Mouse (Mus musculus) MEL (cell line): ENCODE results near the gene Rpl4. TPM values are rescaled to one million over a fixed set of nuclear protein-coding genes. Genes with fewer than 3 reads are reported as not detected.

Source experiments
- DNase-seq: peaks from one replicate; pipeline ENCODE4 v3.0.0; 2011; ENCODE audit warnings: low read depth, low spot score
- H3K27ac ChIP-seq: 2 replicates; pipeline ENCODE4 v1.5.1; 2012; ENCODE audit warnings: low read depth, mild to moderate bottlenecking, control low read depth, low read length, moderate library complexity; ENCODE audit not compliant: control insufficient read depth
- H3K27me3 ChIP-seq, 2 experiments: fragments of 150-350 bp in 1 of 2; sonication (generic) in 1 of 2; 2 replicates each; pipeline ENCODE4 v1.6.1; 2012; ENCODE audit warnings: low read length in 2 of 2, mild to moderate bottlenecking in 2 of 2, improper control_type of control experiment in 1 of 2, moderate library complexity in 1 of 2; ENCODE audit not compliant: insufficient read depth in 2 of 2, control insufficient read depth in 1 of 2
- H3K36me3 ChIP-seq, 2 experiments: 2 replicates each; pipeline ENCODE4 v1.6.1; 2012 to 2014; ENCODE audit warnings: low read length in 2 of 2, improper control_type of control experiment in 1 of 2, inconsistent platforms in 1 of 2, mild to moderate bottlenecking in 1 of 2; ENCODE audit not compliant: insufficient read depth in 2 of 2, control insufficient read depth in 1 of 2
- H3K4me1 ChIP-seq, 2 experiments: fragments of 150-350 bp in 1 of 2; sonication (generic) in 1 of 2; 2 replicates each; pipeline ENCODE4 v1.6.1; 2012; ENCODE audit warnings: low read length in 2 of 2, improper control_type of control experiment in 1 of 2, mild to moderate bottlenecking in 1 of 2; ENCODE audit not compliant: insufficient read depth in 2 of 2, control insufficient read depth in 1 of 2
- H3K4me3 ChIP-seq, 2 experiments: fragments of 150-350 bp in 1 of 2; sonication (generic) in 1 of 2; 2 replicates each; pipeline ENCODE4 v1.5.1; 2012; ENCODE audit warnings: low read depth in 2 of 2, low read length in 2 of 2, mild to moderate bottlenecking in 2 of 2, moderate library complexity in 2 of 2, control low read depth in 1 of 2, improper control_type of control experiment in 1 of 2; ENCODE audit not compliant: control insufficient read depth in 1 of 2, insufficient read depth in 1 of 2
- H3K79me2 ChIP-seq: 2 replicates; pipeline ENCODE4 v1.6.1; 2012; ENCODE audit warnings: mild to moderate bottlenecking, low read length, moderate library complexity; ENCODE audit not compliant: control insufficient read depth, poor library complexity, insufficient read depth
- H3K9ac ChIP-seq: 2 replicates; pipeline ENCODE4 v1.6.1; 2012; ENCODE audit warnings: low read depth, mild to moderate bottlenecking, control low read depth, low read length, moderate library complexity; ENCODE audit not compliant: control insufficient read depth, poor library complexity, severe bottlenecking
- H3K9me3 ChIP-seq: fragments of 150-350 bp; sonication (generic); replicated peaks from 2 replicates; pipeline ENCODE4 v1.6.1; 2012; ENCODE audit warnings: mild to moderate bottlenecking, low read length, improper control_type of control experiment, moderate library complexity; ENCODE audit not compliant: insufficient read depth
- BHLHE40 ChIP-seq: IDR thresholded peaks from 2 replicates; pipeline ENCODE4 v1.6.1; 2012; ENCODE audit warnings: low read depth, mild to moderate bottlenecking, inconsistent platforms, low read length, improper control_type of control experiment, borderline replicate concordance
- CHD1 ChIP-seq: IDR thresholded peaks from 2 replicates; pipeline ENCODE4 v1.6.1; 2012; ENCODE audit warnings: low read depth, mild to moderate bottlenecking, inconsistent platforms, low read length, improper control_type of control experiment
- CHD2 ChIP-seq: IDR thresholded peaks from 2 replicates; pipeline ENCODE4 v1.6.1; 2011; ENCODE audit warnings: low read length, improper control_type of control experiment
- CTCF ChIP-seq, 3 experiments: IDR thresholded peaks in 2 of 3; conservative IDR thresholded peaks in 1 of 3; 2 replicates each; pipeline ENCODE4 v1.5.1; 2011 to 2012; ENCODE audit warnings: low read length in 3 of 3, low read depth in 2 of 3, mild to moderate bottlenecking in 2 of 3, improper control_type of control experiment in 1 of 3, inconsistent platforms in 1 of 3, mixed read lengths in 1 of 3, moderate library complexity in 1 of 3; ENCODE audit not compliant: control insufficient read depth in 1 of 3, insufficient read depth in 1 of 3, poor library complexity in 1 of 3, severe bottlenecking in 1 of 3
- ELF1 ChIP-seq: IDR thresholded peaks from 2 replicates; pipeline ENCODE4 v1.6.1; 2014; ENCODE audit warnings: low read depth, mild to moderate bottlenecking, inconsistent platforms, low read length, improper control_type of control experiment, moderate library complexity
- ETS1 ChIP-seq: IDR thresholded peaks from 2 replicates; pipeline ENCODE4 v1.6.1; 2012; ENCODE audit warnings: low read depth, mild to moderate bottlenecking, inconsistent platforms, low read length, improper control_type of control experiment, moderate library complexity
- GABPA ChIP-seq: IDR thresholded peaks from 2 replicates; pipeline ENCODE4 v1.6.1; 2012; ENCODE audit warnings: low read depth, mild to moderate bottlenecking, inconsistent platforms, low read length, improper control_type of control experiment, moderate library complexity
- GATA1 ChIP-seq: IDR thresholded peaks from 2 replicates; pipeline ENCODE4 v1.6.1; 2011; ENCODE audit warnings: low read depth, low read length, improper control_type of control experiment
- HCFC1 ChIP-seq: IDR thresholded peaks from 2 replicates; pipeline ENCODE4 v1.6.1; 2012; ENCODE audit warnings: low read depth, mild to moderate bottlenecking, inconsistent platforms, low read length, improper control_type of control experiment, moderate library complexity
- JUND ChIP-seq: IDR thresholded peaks from 2 replicates; pipeline ENCODE4 v1.6.1; 2011; ENCODE audit warnings: low read depth, mild to moderate bottlenecking, improper control_type of control experiment, low read length
- KAT2A ChIP-seq: conservative IDR thresholded peaks from 2 replicates; pipeline ENCODE4 v1.6.1; 2012; ENCODE audit warnings: low read depth, low read length, improper control_type of control experiment, inconsistent platforms
- MAFK ChIP-seq: IDR thresholded peaks from 2 replicates; pipeline ENCODE4 v1.6.1; 2011; ENCODE audit warnings: low read depth, mild to moderate bottlenecking, low read length, improper control_type of control experiment, borderline replicate concordance
- MAX ChIP-seq: IDR thresholded peaks from 2 replicates; pipeline ENCODE4 v1.6.1; 2011; ENCODE audit warnings: low read length, improper control_type of control experiment
- MAZ ChIP-seq: IDR thresholded peaks from 2 replicates; pipeline ENCODE4 v1.6.1; 2012; ENCODE audit warnings: low read depth, mild to moderate bottlenecking, inconsistent platforms, low read length, improper control_type of control experiment
- MEF2A ChIP-seq: IDR thresholded peaks from 2 replicates; pipeline ENCODE4 v1.6.1; 2014; ENCODE audit warnings: low read depth, mild to moderate bottlenecking, inconsistent platforms, low read length, improper control_type of control experiment; ENCODE audit not compliant: poor library complexity, insufficient replicate concordance, severe bottlenecking; ENCODE audit errors: extremely low read depth
- MXI1 ChIP-seq: IDR thresholded peaks from 2 replicates; pipeline ENCODE4 v1.6.1; 2011; ENCODE audit warnings: mild to moderate bottlenecking, low read depth, low read length, improper control_type of control experiment
- MYB ChIP-seq: IDR thresholded peaks from 2 replicates; pipeline ENCODE4 v1.6.1; 2011; ENCODE audit warnings: mild to moderate bottlenecking, low read depth, low read length, improper control_type of control experiment
- MYC ChIP-seq: IDR thresholded peaks from 2 replicates; pipeline ENCODE4 v1.6.1; 2011; ENCODE audit warnings: low read depth, mild to moderate bottlenecking, low read length, improper control_type of control experiment, moderate library complexity
- NELFE ChIP-seq: IDR thresholded peaks from 2 replicates; pipeline ENCODE4 v1.6.1; 2011; ENCODE audit warnings: low read depth, low read length, improper control_type of control experiment
- NRF1 ChIP-seq: IDR thresholded peaks from 2 replicates; pipeline ENCODE4 v1.6.1; 2014; ENCODE audit warnings: low read depth, mild to moderate bottlenecking, inconsistent platforms, low read length, improper control_type of control experiment, moderate library complexity; ENCODE audit not compliant: poor library complexity, insufficient read depth, severe bottlenecking
- POLR2A ChIP-seq, 2 experiments: IDR thresholded peaks; 2 replicates each; pipeline ENCODE4 v1.6.1; 2011 to 2012; ENCODE audit warnings: low read length in 2 of 2, mild to moderate bottlenecking in 2 of 2, control low read depth in 1 of 2, improper control_type of control experiment in 1 of 2, low read depth in 1 of 2, moderate library complexity in 1 of 2; ENCODE audit not compliant: control insufficient read depth in 1 of 2, insufficient read depth in 1 of 2, poor library complexity in 1 of 2
- POLR2AphosphoS2 ChIP-seq: IDR thresholded peaks from 2 replicates; pipeline ENCODE4 v1.6.1; 2011; ENCODE audit warnings: low read length, improper control_type of control experiment
- POLR2AphosphoS5 ChIP-seq: IDR thresholded peaks from 2 replicates; pipeline ENCODE4 v1.6.1; 2012; ENCODE audit warnings: low read depth, borderline replicate concordance, mild to moderate bottlenecking, inconsistent platforms, low read length, moderate library complexity, mixed read lengths
- RAD21 ChIP-seq: IDR thresholded peaks from 2 replicates; pipeline ENCODE4 v1.6.1; 2011; ENCODE audit warnings: mild to moderate bottlenecking, low read depth, low read length, improper control_type of control experiment
- RCOR1 ChIP-seq: IDR thresholded peaks from 2 replicates; pipeline ENCODE4 v1.6.1; 2012; ENCODE audit warnings: low read depth, mild to moderate bottlenecking, inconsistent platforms, low read length, improper control_type of control experiment
- SIN3A ChIP-seq: IDR thresholded peaks from 2 replicates; pipeline ENCODE4 v1.6.1; 2012; ENCODE audit warnings: low read length, improper control_type of control experiment, inconsistent platforms
- TAL1 ChIP-seq: IDR thresholded peaks from 2 replicates; pipeline ENCODE4 v1.6.1; 2012; ENCODE audit warnings: mild to moderate bottlenecking, inconsistent platforms, low read length, moderate library complexity, mixed read lengths
- TBP ChIP-seq: IDR thresholded peaks from 2 replicates; pipeline ENCODE4 v1.8.0; 2011; ENCODE audit warnings: low read depth, low read length, improper control_type of control experiment
- TCF12 ChIP-seq: IDR thresholded peaks from 2 replicates; pipeline ENCODE4 v1.6.1; 2014; ENCODE audit warnings: low read depth, mild to moderate bottlenecking, inconsistent platforms, low read length, improper control_type of control experiment, moderate library complexity
- UBTF ChIP-seq: IDR thresholded peaks from 2 replicates; pipeline ENCODE4 v1.6.1; 2012; ENCODE audit warnings: low read depth, mild to moderate bottlenecking, inconsistent platforms, low read length, improper control_type of control experiment, moderate library complexity, borderline replicate concordance; ENCODE audit not compliant: insufficient read depth
- USF1 ChIP-seq: IDR thresholded peaks from 2 replicates; pipeline ENCODE4 v1.6.1; 2014; ENCODE audit warnings: low read depth, mild to moderate bottlenecking, inconsistent platforms, low read length, improper control_type of control experiment, moderate library complexity
- ZC3H11A ChIP-seq: IDR thresholded peaks from 2 replicates; pipeline ENCODE4 v1.6.1; 2012; ENCODE audit warnings: low read depth, mild to moderate bottlenecking, inconsistent platforms, low read length, improper control_type of control experiment
- ZKSCAN1 ChIP-seq: IDR thresholded peaks from 2 replicates; pipeline ENCODE4 v1.6.1; 2012; ENCODE audit warnings: low read depth, mild to moderate bottlenecking, inconsistent platforms, low read length, improper control_type of control experiment, moderate library complexity
- ZMIZ1 ChIP-seq: IDR thresholded peaks from 2 replicates; pipeline ENCODE4 v1.6.1; 2012; ENCODE audit warnings: low read depth, mild to moderate bottlenecking, inconsistent platforms, low read length, improper control_type of control experiment, moderate library complexity
- ZNF384 ChIP-seq: IDR thresholded peaks from 2 replicates; pipeline ENCODE4 v1.6.1; 2012; ENCODE audit warnings: low read depth, mild to moderate bottlenecking, inconsistent platforms, low read length, improper control_type of control experiment
- polyA plus RNA-seq, 2 experiments: library from polyadenylated mRNA; stranded (reverse) in 1 of 2; unstranded in 1 of 2; fragments of >175 nt in 1 of 2; fragments of >200 nt in 1 of 2; gene quantifications; 2 replicates each; pipeline versions ENCODE4 v1.2.1 to v1.2.4; 2012; ENCODE audit warnings: low replicate concordance in 2 of 2, low read depth in 1 of 2; ENCODE audit not compliant: insufficient read length in 2 of 2, insufficient read depth in 1 of 2, missing spikeins in 1 of 2
- total RNA-seq: library from RNA; depleted of rRNA; stranded (reverse); fragments of 300-350 nt; gene quantifications from 2 replicates; pipeline ENCODE4 v1.2.3, GENCODE M21; 2012; rRNA removed

The Rpl4 gene
- total RNA-seq = 1,761 and 1,775 TPM in 2 replicates
- 1,000 to 10,000 TPM in 1 of 2 experiments, 100 to 1,000 TPM in 1; 124 to 3,157 TPM for polyA plus RNA-seq

GRCm38 (mm10) chr9:64172816-64173665 lies at the start of gene Rpl4, which contains the start of gene Zwilch:
TSS of gene Rpl4 (plus strand) at chr9:64173375.
TSS of gene Zwilch (minus strand) at chr9:64173104.
- H3K4me3 ChIP-seq = peak within 1 kb of the TSS; percentile 74 to 100
- peaks cover 25 to 43% of the 10 kb centered on the region in 2 experiments for H3K36me3 ChIP-seq
- H3K9me3 ChIP-seq = no peaks in the 10 kb centered on the region
- peaks cover 0 to 11% of the 10 kb centered on the region in 2 experiments; a peak in 3 of 4 replicates for H3K4me1 ChIP-seq
- H3K27me3 ChIP-seq = no peaks in the 10 kb centered on the region
- peak within 1 kb of the TSS; percentile 100 for H3K9ac ChIP-seq
- H3K79me2 ChIP-seq = peaks cover 64% of the 10 kb centered on the region
- peak within 1 kb of the TSS; percentile 99 for H3K27ac ChIP-seq
- DNase-seq = peak; percentile 92
- peak; percentile 97 for TF ChIP-seq MYC
- TF ChIP-seq TCF12 = peak; percentile 90
- peak; percentile 95 for TF ChIP-seq ZMIZ1
- TF ChIP-seq JUND = no peak
- TF ChIP-seq ETS1 = no peak
- no peak for TF ChIP-seq TAL1
- TF ChIP-seq POLR2AphosphoS2 = peak; percentile 93
- TF ChIP-seq POLR2AphosphoS5 = peak; percentile 74; the same call in 1 of the 2 replicates
- peak; percentile 84 for TF ChIP-seq SIN3A
- TF ChIP-seq ZKSCAN1 = no peak
- no peak for TF ChIP-seq MYB
- TF ChIP-seq GABPA = no peak
- peak; percentile 90 for TF ChIP-seq HCFC1
- TF ChIP-seq RAD21 = no peak
- 0 out of 6 replicates have a peak, but pooled peaks of 1 of the 3 experiments have one; percentile 4 for TF ChIP-seq CTCF (IDR thresholded peaks at IDR 0.05 in 2 of 3, conservative IDR thresholded peaks at IDR 0.05 in 1 of 3; ENCODE audit: control insufficient read depth in 1 of 3, insufficient read depth in 1 of 3, low read depth in 2 of 3, low read length in 3 of 3, poor library complexity in 1 of 3, severe bottlenecking in 1 of 3)
- no peak for TF ChIP-seq ZC3H11A
- TF ChIP-seq MEF2A = no peak
- no peak for TF ChIP-seq CHD1
- no peak for TF ChIP-seq UBTF
- peak; percentile 94 for TF ChIP-seq KAT2A
- TF ChIP-seq BHLHE40 = no peak
- TF ChIP-seq ZNF384 = no peak
- TF ChIP-seq POLR2A (IDR thresholded peaks at IDR 0.05; ENCODE audit: control insufficient read depth in 1 of 2, insufficient read depth in 1 of 2, low read depth in 1 of 2, low read length in 2 of 2, poor library complexity in 1 of 2) = peak; percentile 84 to 93
- no peak for TF ChIP-seq RCOR1
- no peak for TF ChIP-seq MAZ
- TF ChIP-seq MXI1 = peak; percentile 77
- peak; percentile 41; the same call in 1 of the 2 replicates for TF ChIP-seq USF1
- TF ChIP-seq TBP = peak; percentile 99
- peak; percentile 80 for TF ChIP-seq ELF1
- no peak for TF ChIP-seq NRF1
- peak; percentile 92 for TF ChIP-seq GATA1
- no peak for TF ChIP-seq MAFK
- peak; percentile 90 for TF ChIP-seq MAX
- peak; percentile 98 for TF ChIP-seq CHD2
- TF ChIP-seq NELFE = peak; percentile 97
